Mouse (Mus musculus) left cerebral cortex, adult 8-10 months (tissue): ENCODE results near the gene Cpsf4l. TPM values are rescaled to one million over a fixed set of nuclear protein-coding genes. Genes with fewer than 3 reads are reported as not detected.

Source experiments
- total RNA-seq, 4 experiments: library from RNA; stranded (reverse); gene quantifications; 2 replicates each; pipeline ENCODE4 v1.2.4; 2022

The Cpsf4l gene
- total RNA-seq, 4 experiments from 2014 or later = 0.35 to 0.76 TPM; not detected in 2

Other genes starting within 250 kb of the Cpsf4l start
- gene Sstr2, start 90.7 kb downstream of the Cpsf4l start, total RNA-seq = 10 to 100 TPM; 26.8 to 31.0 (median 29.2) TPM
- 10 to 100 TPM; 42.7 to 51.9 (median 47.0) TPM for gene Cog1, start 60.8 kb downstream of the Cpsf4l start, total RNA-seq
- 10 to 100 TPM; 14.6 to 16.7 (median 16.2) TPM for gene Slc39a11, start 59.9 kb downstream of the Cpsf4l start, total RNA-seq
- gene Fam104a, start 25.9 kb downstream of the Cpsf4l start, total RNA-seq = 10 to 100 TPM; 27.9 to 31.5 (median 29.3) TPM
- gene D11Wsu47e, start 25.6 kb downstream of the Cpsf4l start, total RNA-seq = 10 to 100 TPM; 11.4 to 15.4 (median 12.8) TPM
- gene Cdc42ep4, start 41.9 kb upstream of the Cpsf4l start, total RNA-seq = 10 to 100 TPM; 30.5 to 32.6 (median 31.8) TPM